Mouse (Mus musculus): ENCODE results near the gene Fgfr2. TPM values are rescaled to one million over a fixed set of nuclear protein-coding genes. Genes with fewer than 3 reads are reported as not detected.

The Fgfr2 gene
- polyA plus RNA-seq, 1 experiment = 114 TPM

GRCm38 (mm10) chr7:131978609-131979008 is 1144.5 kb downstream of the Fgfr2 start:
- TF ChIP-seq POLR2A (IDR thresholded peaks at IDR 0.05; ENCODE audit: borderline replicate concordance, extremely low read depth, low read depth, low read length) = no peak
- no peak for TF ChIP-seq CTCF (IDR thresholded peaks at IDR 0.05; ENCODE audit: insufficient read depth, low read length)
- DNase-seq = no peak
- Histone ChIP-seq H3K4me1 (ENCODE audit: control insufficient read depth, insufficient read depth, low read length) (no peaks in the 10 kb centered on the region), H3K4me3 (replicated peaks; ENCODE audit: extremely low read depth, low read depth, low read length) (no peak overlapping the region)
- 85% methylated on average over 11 of the region's 11 CpGs for WGBS

GRCm38 (mm10) chr7:131975867-131976266 is 1147.3 kb downstream of the Fgfr2 start:
- no peak overlapping the region for H3K4me3 ChIP-seq (replicated peaks; ENCODE audit: extremely low read depth, low read depth, low read length)
- TF ChIP-seq POLR2A (IDR thresholded peaks at IDR 0.05; ENCODE audit: borderline replicate concordance, extremely low read depth, low read depth, low read length) (no peak), CTCF (IDR thresholded peaks at IDR 0.05; ENCODE audit: insufficient read depth, low read length) (no peak)
- WGBS = 58% methylated on average over 6 of the region's 6 CpGs
- no peaks in the 10 kb centered on the region for H3K4me1 ChIP-seq (ENCODE audit: control insufficient read depth, insufficient read depth, low read length)
- no peak for DNase-seq

- H3K4me3 ChIP-seq (replicated peaks; ENCODE audit: extremely low read depth, low read depth, low read length) = no peak overlapping the region
- TF ChIP-seq CTCF (IDR thresholded peaks at IDR 0.05; ENCODE audit: insufficient read depth, low read length) (no peak), POLR2A (IDR thresholded peaks at IDR 0.05; ENCODE audit: borderline replicate concordance, extremely low read depth, low read depth, low read length) (no peak)
- DNase-seq = no peak
- no peaks in the 10 kb centered on the region for H3K4me1 ChIP-seq (ENCODE audit: control insufficient read depth, insufficient read depth, low read length)
- WGBS = 26% methylated on average over 3 of the region's 3 CpGs
Observed at GRCm38 (mm10) chr7:131970255-131970654, 1152.9 kb downstream of the Fgfr2 start.

- no peak for TF ChIP-seq CTCF (IDR thresholded peaks at IDR 0.05; ENCODE audit: insufficient read depth, low read length)
- TF ChIP-seq POLR2A (IDR thresholded peaks at IDR 0.05; ENCODE audit: borderline replicate concordance, extremely low read depth, low read depth, low read length) = no peak
- H3K4me3 ChIP-seq (replicated peaks; ENCODE audit: extremely low read depth, low read depth, low read length) = no peak overlapping the region
- no peak for DNase-seq
- 10% methylated on average over 57 of the region's 57 CpGs for WGBS
- no peaks in the 10 kb centered on the region for H3K4me1 ChIP-seq (ENCODE audit: control insufficient read depth, insufficient read depth, low read length)
Observed at GRCm38 (mm10) chr7:131966916-131967494, 1156.1 kb downstream of the Fgfr2 start.

GRCm38 (mm10) chr7:131966023-131966915 is 1156.9 kb downstream of the Fgfr2 start, which contains the start of gene Gpr26:
Gene Gpr26, plus strand, starts transcription at chr7:131966460.
- no peak for DNase-seq
- H3K4me1 ChIP-seq (ENCODE audit: control insufficient read depth, insufficient read depth, low read length) = no peaks in the 10 kb centered on the region
- WGBS = 4% methylated on average over 32 of the region's 32 CpGs
- no peak within 1 kb of the TSS for H3K4me3 ChIP-seq (replicated peaks; ENCODE audit: extremely low read depth, low read depth, low read length)
- TF ChIP-seq POLR2A (IDR thresholded peaks at IDR 0.05; ENCODE audit: borderline replicate concordance, extremely low read depth, low read depth, low read length) = no peak
- TF ChIP-seq CTCF (IDR thresholded peaks at IDR 0.05; ENCODE audit: insufficient read depth, low read length) = no peak

- Histone ChIP-seq H3K4me1 (ENCODE audit: control insufficient read depth, insufficient read depth, low read length) (no peaks in the 10 kb centered on the region), H3K4me3 (replicated peaks; ENCODE audit: extremely low read depth, low read depth, low read length) (no peak overlapping the region)
- 26% methylated on average over 6 of the region's 6 CpGs for WGBS
- no peak for DNase-seq
- no peak for TF ChIP-seq POLR2A (IDR thresholded peaks at IDR 0.05; ENCODE audit: borderline replicate concordance, extremely low read depth, low read depth, low read length)
- TF ChIP-seq CTCF (IDR thresholded peaks at IDR 0.05; ENCODE audit: insufficient read depth, low read length) = no peak
Observed at GRCm38 (mm10) chr7:131960551-131960950, 1162.6 kb downstream of the Fgfr2 start.

GRCm38 (mm10) chr7:131958705-131959104 is 1164.4 kb downstream of the Fgfr2 start:
- no peak for DNase-seq
- Histone ChIP-seq H3K4me3 (replicated peaks; ENCODE audit: extremely low read depth, low read depth, low read length) (no peak overlapping the region), H3K4me1 (ENCODE audit: control insufficient read depth, insufficient read depth, low read length) (no peaks in the 10 kb centered on the region)
- 75% methylated on average over 1 of the region's 1 CpGs for WGBS
- no peak for TF ChIP-seq CTCF (IDR thresholded peaks at IDR 0.05; ENCODE audit: insufficient read depth, low read length)
- TF ChIP-seq POLR2A (IDR thresholded peaks at IDR 0.05; ENCODE audit: borderline replicate concordance, extremely low read depth, low read depth, low read length) = no peak

GRCm38 (mm10) chr7:131953402-131953801 is 1169.7 kb downstream of the Fgfr2 start:
- no peaks in the 10 kb centered on the region for H3K4me1 ChIP-seq (ENCODE audit: control insufficient read depth, insufficient read depth, low read length)
- no peak overlapping the region for H3K4me3 ChIP-seq (replicated peaks; ENCODE audit: extremely low read depth, low read depth, low read length)
- WGBS = 57% methylated on average over 3 of the region's 3 CpGs
- no peak for DNase-seq
- TF ChIP-seq CTCF (IDR thresholded peaks at IDR 0.05; ENCODE audit: insufficient read depth, low read length) (no peak), POLR2A (IDR thresholded peaks at IDR 0.05; ENCODE audit: borderline replicate concordance, extremely low read depth, low read depth, low read length) (no peak)

- WGBS = 83% methylated on average over 5 of the region's 5 CpGs
- TF ChIP-seq CTCF (IDR thresholded peaks at IDR 0.05; ENCODE audit: insufficient read depth, low read length) (no peak), POLR2A (IDR thresholded peaks at IDR 0.05; ENCODE audit: borderline replicate concordance, extremely low read depth, low read depth, low read length) (no peak)
- H3K4me1 ChIP-seq (ENCODE audit: control insufficient read depth, insufficient read depth, low read length) = no peaks in the 10 kb centered on the region
- no peak overlapping the region for H3K4me3 ChIP-seq (replicated peaks; ENCODE audit: extremely low read depth, low read depth, low read length)
- no peak for DNase-seq
Observed at GRCm38 (mm10) chr7:131951131-131951530, 1172.0 kb downstream of the Fgfr2 start.
